Mouse (Mus musculus): ENCODE measurements at regions not wholly inside any gene's neighbourhood (a gene's known extent, or its start where the extent isn't known, plus 50 kb on each side); places are given as distances from the start of the nearest gene placed in this dataset.

- TF ChIP-seq POLR2A (IDR thresholded peaks at IDR 0.05; ENCODE audit: borderline replicate concordance, insufficient read depth, low read length) (no peak), CTCF (IDR thresholded peaks at IDR 0.05; ENCODE audit: borderline replicate concordance, insufficient read depth, low read depth, low read length) (no peak)
These were observed 197.1 kb upstream of the Il12b start for GRCm38 (mm10) chr11:44202716-44203115.
